Mouse (Mus musculus) embryo, embryonic 10 days (tissue): Measurements from ENCODE around the gene Pla2g2f.

Source experiments
- DNase-seq: peaks from one replicate; pipeline ENCODE4 v3.0.0-alpha.2; 2015; ENCODE audit warnings: low spot score

Gene Pla2g2f

DNA sequence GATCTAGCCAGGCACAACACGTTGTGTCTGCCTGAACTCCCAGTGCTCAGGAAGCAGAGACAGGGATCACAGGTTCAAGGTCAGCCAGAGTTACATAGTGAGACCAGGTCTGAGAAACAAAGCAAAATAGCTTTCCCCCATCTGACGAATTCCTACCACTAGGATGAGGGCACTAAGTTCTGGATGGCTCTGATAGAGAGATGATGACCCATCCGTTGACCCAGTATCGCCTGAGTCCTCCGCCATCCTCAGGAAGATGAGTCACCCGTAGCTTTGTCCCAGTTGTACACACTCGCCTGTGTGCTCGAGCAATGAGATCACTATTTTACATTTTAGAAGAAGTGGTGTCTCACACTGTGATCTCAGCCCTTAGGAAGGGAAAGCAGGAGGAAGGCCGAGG lies 4.8 kb upstream of the Pla2g2f start:
- DNase-seq = no peak

DNA sequence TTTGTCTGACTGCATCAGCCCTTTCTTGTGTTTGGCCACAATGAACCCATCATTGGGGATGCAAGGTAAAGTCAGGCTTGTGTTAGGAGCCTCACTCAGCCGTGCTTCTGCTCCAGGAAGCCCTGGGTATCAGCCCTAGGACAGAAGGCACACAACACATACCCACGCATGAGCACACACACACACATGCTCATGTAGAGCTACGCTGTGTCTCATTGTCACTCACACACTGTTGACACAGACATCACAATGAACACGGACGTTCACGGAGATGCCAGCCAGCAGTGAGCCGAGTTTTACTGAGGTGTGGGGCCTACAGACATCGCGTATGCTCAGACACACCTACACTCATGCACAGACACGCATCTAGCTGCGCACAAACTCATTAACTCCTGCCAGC lies 1.4 kb downstream of the Pla2g2f start:
- no peak for DNase-seq

DNA sequence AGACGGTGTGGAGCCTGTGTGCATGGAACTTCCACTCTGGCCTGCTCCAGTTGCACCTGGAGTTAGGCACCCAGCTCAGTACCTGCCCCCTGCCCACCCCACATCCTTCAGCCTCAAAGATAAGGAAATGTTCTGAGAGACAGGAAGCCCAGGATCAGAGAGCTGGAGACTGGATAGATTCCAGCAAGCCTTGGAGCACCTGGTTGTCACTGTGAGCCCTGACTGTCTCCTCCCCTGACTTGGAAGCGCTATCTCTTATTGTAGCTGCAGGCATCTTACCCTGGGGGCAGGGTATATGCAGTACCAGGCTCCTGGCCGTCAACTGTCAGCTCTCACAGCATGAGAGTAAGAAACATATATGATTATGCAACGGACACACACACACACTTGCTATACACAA lies 2.0 kb downstream of the Pla2g2f start:
- DNase-seq = no peak

DNA sequence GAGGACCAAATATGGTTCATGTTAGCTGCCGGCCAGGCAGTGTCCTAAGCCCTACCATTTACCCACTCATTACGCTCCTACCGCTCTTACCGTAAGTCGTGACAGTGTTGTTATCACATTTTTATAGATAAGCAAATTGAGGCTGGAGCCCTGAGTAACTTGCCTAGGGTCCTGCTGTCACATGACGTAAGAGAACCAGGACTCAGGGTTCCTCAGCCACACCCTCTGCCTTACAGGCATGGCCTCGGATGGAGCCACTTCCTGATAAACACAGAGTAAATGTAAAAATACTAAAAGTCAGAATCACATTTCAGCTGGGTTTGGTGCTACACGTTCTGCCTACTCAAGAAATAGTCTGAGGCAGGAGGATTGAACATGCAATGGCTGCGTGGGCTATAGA lies 3.0 kb downstream of the Pla2g2f start:
- DNase-seq = no peak

DNA sequence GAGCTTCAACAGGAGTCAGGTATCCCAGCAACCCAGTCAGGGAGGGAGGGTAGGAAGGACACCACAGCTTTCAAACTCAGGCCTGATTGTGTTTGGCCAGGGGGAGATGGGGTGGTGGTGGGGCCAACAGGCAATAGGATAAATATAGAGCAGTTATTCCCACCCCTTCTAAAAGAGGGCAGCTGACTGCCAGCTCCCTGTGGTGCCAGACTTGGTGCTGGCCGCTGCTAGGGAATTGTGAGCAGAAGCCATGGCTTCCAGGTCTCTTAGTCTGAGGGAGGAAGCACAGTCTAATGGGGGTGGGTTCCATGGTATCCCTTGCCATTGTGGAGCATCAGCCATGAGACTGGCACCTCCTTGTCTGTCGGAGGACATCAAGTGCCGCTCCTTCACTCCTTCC lies 3.8 kb downstream of the Pla2g2f start:
- DNase-seq = no peak

DNA sequence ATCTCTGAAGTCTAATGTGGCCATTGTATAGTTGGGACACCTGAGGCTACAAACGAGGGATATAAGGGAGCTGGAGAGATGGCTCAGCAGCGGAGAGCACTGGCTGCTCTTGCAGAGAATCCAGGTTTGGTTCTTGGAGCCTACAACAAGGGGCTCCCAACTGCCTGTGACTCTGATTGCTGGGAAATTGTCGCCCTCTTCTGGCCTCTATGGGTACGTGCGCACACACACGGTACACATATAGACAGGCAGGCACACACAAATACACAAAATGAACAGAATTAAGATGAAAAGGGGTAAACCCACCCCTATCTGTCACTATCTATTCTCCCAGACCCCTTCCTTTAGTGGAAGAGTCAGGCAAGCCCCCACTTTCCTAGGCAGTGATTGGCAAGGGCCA lies 4.8 kb downstream of the Pla2g2f start:
- no peak for DNase-seq

DNA sequence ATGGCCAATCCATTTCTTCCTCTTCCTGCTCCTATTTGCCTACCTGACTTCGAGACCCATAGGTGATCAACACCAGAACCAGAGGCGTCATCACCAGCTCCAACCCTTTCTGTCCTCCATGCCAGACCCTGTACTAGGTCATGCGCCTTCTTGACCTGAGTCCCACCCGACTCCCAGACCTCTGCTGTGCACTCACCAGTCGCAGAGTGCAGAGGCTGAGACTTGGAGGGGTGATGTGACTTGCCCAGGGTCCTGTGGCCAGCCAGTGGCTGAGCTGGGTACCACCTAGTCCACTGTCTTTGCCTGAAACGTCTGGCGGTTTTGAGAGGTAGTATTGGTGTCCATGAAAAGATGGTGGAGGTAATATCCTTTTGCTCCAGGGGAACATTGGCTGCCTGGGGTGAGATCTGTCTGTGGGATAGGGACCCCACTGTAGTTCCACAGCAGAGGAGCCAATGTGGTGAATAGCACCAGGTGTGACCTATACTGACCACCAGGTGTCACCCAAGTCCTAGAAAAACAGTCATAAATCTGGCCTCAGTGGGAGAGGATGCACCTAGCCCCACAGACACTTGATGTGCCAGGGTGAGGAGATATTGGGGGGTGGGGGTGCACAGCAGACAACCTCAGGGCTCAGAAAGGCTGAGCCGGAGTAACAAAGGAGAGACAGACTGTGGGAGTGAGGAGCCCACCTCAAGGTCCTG lies 8.9 kb downstream of the Pla2g2f start:
- peak; percentile 71 for DNase-seq

DNA sequence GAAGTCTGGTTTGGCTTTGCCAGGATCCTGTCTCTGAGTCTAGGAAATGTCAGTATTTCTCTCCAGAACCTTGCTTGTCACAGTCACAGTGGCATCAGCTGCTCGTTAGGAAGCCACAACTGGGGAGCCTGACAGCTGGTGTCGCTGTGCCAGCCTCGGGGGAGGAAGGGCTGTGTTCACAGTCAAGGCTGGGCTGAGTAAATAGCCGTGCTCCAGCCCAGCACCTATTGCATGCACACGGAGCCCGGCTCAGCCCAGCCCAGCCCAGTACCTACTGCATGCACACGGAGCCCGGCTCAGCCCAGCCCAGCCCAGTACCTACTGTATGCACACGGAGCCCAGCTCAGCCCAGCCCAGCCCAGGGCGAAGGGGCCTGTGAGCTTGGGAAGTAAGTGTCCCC lies 9.6 kb downstream of the Pla2g2f start:
- DNase-seq = no peak

DNA sequence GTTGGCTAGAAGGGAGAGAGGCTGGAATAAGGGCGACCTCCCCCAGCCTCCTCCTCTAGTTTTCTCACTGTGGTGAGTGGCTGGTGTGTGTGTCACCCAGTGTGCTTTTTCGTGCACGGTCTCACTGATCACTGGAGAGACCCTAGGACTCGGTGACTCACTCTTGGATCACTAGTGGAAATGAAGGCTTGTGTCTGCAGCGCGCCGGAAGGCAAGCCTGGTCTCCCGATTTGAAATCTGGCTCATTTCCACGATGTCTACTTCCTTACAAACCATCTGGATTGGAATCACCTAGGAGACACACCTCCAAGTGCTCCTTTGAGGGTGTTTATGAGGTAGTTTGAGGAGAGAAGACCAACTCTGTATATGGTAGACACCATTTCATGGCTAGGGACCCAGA lies 10.6 kb downstream of the Pla2g2f start:
- no peak for DNase-seq

DNA sequence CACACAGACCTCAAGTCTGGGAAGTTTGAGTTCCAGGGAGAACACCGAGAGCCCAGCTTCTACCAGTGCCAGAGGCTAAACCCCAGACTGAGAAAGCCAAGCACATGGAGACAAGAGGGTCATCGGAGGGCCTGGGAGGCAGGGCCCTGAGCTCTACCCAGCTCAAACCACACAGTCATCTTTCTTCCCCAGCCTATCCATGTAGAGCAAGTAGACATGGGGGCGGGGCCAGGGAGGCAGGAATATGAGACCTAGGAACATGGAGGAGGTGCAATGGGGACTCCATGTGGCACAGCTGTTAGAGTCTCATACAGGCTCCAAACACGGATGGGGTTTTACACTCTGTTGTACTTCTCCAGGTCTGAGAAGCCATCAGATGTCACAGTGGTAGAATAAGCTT lies 11.5 kb downstream of the Pla2g2f start:
- DNase-seq = peak; percentile 72

DNA sequence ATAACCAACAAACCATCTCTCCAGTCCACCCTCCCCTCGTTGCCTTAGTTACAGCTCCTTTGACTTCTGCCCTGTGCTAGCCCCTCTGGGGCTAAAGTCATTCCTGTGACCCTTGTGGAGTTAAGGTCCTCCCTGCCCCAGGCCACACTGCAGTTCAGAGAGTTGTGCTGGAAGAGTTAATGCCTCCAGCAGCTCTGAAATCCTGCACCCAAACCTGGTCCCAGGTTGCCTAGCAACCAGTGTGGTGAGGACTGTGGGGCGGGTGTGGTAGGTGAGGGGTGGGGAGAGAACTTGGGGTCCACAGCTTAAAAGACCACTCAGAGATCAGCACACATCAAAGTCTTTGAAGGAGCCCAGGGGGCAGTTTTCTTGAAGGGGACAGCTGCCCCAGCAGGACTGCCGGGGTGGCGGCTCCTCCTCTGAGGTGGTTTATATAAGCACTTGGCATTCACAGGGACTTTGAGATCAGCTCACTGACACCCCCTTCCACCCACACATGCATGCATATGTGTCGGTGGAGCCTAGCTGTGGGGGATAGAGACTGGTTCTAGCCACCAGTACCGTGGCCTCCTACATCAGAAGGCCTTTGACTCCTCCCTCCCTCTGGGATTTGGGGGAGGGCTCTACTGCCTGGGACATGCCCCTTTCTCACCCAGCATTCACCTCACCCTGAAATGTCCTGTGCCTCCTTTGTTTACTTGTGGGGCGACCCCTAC lies 18.1 kb downstream of the Pla2g2f start:
- DNase-seq = peak; percentile 64

DNA sequence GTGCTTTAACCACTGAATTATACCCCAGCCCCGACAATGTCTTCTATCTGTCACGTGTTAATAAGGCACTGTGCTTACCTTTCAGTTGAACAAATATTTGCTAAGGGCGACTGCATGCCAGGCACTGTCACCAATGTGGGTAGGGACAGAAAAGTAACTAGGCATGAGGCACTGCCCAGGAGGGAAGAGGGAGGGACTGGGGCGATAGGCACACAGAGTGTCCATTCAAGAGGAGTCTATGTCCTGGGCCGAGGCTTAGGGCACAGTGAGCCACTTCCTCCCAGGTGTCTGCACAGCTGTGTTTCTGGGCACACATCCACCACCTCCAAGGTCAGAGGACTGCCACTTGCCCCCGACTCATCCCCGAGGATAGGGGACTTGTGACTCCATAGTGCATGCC lies 20.4 kb downstream of the Pla2g2f start, which contains the start of gene Ubxn10:
Gene Ubxn10, minus strand, starts transcription at position 137 of the 400 bp plus-strand sequence.
- no peak for DNase-seq

DNA sequence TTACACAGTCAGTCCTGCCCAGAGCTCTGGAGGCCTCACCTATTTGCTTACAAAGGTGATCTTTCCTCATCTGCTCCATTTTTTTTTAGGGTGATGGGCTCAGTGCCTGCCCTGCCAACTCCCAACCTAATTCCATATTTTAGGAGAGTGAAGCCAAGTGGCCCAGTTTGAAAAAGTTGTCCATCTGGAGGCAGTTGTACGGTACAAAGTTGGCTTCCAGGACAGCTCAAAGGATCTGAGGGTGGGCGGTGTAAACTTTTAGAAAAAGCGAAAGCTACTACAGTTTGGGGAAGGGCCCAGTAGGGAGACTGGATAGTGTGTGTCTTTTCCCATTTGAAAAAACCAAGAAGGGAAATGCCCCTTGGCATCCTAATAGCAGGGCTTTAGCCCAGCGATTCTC lies 22.6 kb downstream of the Pla2g2f start:
- DNase-seq = no peak

DNA sequence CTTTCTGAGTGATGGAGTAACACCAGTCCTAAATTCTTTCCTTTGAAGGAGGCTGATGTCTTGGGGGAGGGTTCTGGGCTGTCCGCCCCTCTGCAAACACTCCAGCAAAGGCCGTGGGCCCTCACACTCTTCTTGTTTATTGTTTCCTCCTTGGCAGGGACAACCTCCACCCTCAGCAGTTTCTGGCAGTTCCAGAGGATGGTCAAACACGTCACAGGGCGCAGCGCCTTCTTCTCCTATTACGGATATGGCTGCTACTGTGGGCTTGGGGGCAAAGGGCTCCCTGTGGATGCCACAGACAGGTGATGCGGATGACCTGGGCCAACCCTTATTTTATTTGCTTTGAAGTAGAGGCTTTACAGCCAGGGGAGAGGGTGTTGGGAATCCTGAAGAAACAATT lies 23.3 kb downstream of the Pla2g2f start:
- no peak for DNase-seq

DNA sequence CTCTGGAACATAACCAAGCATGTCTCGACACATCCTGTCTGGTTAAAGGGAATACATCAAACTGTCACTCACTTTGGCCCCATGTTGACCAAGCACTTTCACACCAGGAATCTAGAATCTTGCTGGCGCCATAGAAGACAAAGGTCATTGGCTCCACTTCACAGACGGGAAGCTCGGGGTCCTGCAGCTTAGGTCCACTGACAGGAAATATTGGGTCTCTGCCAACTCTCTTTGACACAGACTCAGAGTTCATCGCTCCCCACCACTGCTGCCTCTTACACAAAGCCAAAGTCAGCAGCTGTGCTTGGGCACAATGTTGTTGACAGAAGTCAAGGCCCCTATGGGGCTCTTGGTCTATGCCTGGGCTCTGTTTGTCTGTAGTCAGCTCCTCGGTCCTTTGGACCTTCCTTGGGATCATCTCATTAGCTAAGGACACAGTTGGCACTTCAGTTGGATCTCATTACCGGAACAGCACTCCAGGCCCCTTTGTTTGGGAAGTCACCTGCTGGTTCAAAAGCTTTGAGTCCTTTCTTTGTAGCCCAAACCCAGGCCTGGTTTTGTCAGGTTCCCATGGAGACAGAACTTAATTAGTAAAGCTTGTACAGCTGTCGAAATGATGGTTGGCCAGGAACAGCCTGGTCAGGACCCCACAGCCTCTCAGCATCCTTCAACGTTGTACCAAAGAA lies 28.3 kb downstream of the Pla2g2f start:
- peak; percentile 33 for DNase-seq

DNA sequence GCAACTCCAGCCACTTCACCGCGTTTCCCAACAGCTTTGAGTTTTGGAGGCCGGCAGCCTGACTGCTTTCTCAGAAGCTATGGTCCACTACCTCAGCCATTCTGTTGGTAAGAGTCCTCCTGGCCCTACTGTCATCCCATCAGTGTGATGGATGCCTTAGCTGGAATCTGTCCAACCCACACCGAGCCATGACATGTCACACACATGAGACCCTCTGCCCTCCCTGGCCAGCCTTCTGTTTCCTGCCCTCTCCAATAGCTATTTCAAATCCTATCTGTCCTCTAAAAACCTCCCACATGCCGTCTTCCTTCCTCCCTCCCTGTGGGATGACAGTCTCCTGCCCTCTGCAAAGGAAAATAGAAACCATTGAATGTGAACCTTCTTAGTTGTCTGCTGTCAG lies 31.7 kb downstream of the Pla2g2f start:
- DNase-seq = peak; percentile 18

DNA sequence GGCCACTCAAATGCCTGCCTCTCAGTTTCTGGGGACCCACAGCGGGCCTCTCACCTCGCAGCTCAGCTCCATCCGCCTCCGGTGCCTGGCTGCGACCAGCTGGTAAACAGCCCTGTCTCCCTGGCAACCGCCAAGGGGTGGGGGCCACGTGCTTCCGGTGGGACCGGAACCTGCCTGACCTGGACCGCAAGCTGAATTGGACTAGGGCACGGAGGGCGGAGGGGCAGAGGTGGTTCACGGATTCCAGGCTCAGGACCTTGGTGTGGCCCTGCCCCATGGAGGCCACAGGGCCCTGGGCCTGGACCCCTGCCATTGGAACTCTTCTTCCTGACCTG lies 32.3 kb downstream of the Pla2g2f start:
- peak; percentile 84 for DNase-seq

DNA sequence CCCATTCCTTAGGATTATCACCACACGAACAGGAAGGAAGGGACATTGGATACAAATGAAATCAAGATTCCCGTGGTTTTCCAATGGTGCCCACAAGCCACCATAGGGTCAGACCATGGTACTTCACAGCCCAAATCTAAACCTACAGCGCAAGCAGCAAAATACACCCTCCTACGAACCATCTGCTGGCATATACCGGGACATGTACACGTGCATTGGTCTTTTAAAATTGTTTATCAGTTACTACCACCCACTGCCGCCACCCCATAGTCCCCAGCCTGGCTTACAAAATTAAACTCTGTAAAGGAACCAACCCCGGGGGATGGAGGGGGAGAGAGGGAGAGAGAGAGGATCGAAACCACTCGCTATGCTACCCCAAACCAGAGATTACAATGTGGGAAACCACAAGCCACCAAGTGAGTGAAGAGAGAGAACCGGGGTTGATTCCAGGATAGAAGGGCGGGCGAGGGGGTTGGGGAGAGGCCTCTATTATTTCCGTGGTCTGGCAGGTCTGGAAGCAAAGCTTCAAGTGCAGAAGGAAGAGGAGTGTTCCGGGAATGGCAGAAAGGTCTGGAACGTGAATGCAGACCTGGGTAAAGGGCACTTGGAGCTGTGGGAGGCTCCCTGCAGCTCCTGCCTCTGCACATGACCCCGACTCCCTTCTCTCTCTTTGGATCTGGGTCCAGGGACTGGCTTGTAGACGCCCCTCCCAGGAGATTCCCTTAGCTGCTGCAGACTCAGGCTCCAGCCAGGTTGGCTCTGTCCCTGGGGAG lies 32.9 kb downstream of the Pla2g2f start, which contains the start of gene Pla2g2c:
Gene Pla2g2c, plus strand, starts transcription at position 439 of the 773 bp plus-strand sequence.
- DNase-seq = no peak

DNA sequence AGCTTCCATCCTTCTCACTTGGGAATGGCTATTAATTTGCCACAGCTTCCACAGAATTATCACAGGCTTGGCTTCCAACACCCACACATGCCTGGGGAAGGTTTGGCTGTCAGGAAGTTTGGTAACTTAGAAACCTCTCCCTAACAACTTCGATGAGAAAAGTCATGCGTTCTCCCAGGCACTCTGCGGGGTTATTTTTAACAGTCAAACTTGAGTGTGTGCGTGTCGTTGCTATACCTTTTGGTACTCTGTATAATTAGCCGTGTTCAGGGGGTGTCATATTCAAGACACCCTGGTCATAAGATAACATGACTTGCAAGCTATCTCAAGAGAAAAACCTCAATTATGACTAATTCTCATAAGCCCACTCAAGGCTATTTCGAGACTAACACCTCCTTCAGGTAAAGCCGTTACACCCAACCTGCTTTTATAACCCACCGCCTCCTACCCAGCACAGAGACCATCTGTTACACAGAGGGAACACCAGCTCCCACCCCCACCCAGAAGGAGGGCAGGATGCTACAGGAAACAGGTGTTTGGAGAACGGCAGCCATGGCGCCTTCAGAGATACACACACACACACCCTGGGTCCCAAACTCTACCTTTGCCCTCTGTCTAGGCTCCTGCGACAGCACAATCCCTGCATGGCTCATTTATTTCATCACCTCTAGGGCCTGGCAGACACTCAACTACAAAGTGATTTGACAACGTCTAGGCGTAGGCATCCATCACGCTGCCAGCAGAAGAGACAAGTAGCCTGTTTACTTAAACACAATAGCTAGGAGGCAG lies 33.7 kb downstream of the Pla2g2f start:
- no peak for DNase-seq

DNA sequence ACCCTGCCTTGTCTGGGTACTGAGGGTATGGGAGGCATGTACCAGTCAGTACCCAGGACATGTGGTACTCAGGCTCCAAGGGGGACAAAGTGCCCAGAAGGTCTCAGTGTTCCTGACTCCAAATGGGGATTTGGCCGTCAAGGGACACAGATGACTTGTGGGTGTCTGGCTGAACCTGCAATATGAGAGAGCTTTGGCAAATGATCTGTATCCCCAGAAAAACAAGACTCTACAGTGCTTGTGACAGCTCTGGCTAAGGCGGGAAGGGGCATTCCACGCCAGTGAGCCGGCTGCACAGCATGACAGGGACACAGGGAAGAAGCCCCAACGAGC lies 38.2 kb downstream of the Pla2g2f start:
- no peak for DNase-seq

DNA sequence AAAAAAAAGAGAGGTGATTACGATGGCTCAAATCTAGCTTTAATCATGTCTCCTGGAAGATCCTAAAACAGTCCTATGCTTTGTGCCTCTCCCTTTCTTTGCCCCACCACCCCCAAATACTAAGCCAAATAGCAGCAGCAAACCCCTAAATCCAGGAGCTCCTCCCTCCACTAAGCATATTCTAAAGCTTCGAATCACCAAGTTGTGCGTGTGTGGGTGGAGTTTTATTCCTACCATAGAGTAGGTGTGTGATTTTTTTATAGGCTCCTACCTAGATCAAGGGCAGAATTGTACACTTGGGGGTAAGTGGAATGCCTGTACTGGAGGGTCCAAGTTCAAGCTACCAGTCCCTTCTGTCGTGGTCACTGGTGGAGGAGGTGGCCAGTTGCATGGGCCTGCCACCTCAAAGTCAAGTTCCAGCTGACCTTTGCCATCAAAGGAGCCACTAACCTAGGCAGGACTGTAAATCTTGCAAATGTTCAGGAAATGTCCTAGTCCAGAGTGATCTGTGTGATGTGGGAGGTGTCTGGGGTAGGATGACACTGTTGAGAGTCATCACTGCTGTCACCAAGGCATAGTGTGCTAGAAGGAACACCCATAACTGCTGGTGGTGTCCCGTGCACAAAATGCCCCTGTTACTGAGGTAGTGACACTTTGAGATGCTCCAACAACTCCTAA lies 38.7 kb downstream of the Pla2g2f start:
- DNase-seq = no peak
